Mouse (Mus musculus) spleen, adult 12 weeks (tissue): Measurements from ENCODE around the gene Galc.

Source experiments
- DNase-seq: peaks from one replicate; pipeline ENCODE4 v3.0.0; 2022; ENCODE audit warnings: low spot score

Galc gene

GRCm38 (mm10) chr12:98181729-98182128 lies 77.5 kb downstream of the Galc start:
- DNase-seq: no peak

DNA sequence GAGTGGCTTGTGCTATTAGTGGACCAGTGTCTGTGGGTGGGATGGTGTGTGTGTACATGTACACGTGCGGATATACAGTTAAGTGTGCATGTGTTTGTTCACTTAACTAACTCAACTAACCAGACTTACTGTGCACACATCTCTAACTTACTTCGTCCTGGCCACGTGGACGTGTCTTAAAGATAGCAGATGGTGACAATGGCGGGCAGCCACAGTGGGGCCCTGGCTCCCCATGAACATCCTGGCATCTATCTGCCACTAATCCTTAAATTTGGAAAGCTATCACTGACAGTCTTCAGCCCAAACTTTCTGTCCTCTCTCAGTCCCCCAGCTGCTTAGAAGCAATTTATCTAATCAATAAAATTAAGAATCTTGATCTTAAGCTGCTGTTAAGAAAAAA lies 78.5 kb downstream of the Galc start:
- no peak for DNase-seq

DNA sequence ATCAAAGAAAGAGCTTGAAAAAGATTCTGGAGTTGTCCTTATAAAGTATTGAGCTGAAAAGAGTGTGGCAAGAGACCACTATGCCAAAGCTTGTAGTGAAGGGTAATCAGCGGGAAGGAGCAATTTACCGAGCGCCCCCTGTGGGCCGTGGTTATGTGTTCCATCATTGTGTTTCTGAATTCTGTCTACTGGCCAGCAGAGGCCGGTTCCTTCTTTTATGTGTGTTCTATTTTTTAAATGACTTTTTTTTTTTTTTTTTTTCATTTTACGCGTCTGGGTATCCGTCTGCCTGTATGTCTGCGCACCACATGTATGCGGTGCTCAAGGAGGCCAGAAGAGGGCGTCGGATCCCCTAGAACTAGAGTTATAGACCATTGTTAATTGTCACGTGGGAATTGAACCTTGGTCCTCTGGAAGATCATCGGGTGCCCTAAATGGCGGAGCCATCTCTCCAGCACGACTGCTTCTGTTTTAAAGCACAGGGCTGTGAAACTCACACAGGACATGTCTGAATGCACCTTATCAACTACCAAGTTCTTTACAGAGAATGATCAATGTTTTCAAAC lies 78.9 kb downstream of the Galc start:
- DNase-seq: no peak

DNA sequence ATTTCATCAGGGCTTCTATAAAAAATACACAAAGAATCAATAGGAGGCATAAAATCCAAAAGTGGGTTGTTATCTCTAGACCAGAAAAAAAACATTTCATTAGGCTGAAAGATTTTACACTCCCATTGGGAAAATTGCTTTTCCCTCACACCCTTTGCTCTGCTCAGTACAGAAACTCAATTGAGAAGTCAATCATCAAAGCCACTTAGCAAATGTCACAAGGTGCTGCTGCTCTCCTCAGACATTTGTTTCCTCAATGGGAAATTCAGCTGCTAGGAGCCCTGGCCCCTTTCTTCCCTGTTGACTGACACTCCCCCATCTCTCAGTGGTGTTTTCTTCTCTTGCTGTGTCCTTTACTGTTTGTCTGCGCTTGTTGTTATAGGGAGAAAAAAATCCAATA lies 79.8 kb downstream of the Galc start:
- DNase-seq: no peak

- DNase-seq: no peak
These were observed 82.6 kb downstream of the Galc start for GRCm38 (mm10) chr12:98176632-98177031.

- DNase-seq: no peak
These were observed 97.4 kb downstream of the Galc start for GRCm38 (mm10) chr12:98161901-98162300.

DNA sequence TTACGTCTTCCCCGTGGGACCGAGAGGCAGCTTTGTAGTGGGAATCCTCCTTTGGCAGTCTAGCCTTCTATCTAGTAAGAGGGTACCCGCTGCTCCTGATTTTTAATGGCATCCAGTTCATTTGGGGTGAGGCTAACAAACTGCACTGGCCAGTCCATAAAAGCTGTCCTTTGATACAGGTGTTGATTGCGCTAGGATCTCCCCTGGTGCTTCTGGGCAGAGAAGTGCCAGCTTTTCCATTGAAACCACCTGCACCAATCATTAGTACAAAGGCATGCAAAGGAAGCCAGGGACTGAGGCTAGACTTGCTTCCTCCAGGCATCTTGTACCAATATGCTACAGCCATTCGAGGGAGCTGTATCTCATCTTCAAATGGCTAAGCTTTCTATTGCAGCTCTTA lies 98.4 kb downstream of the Galc start:
- DNase-seq: no peak
